12 mouse cellular contexts compared by ENCODE assay signal in the genomic region with DNA sequence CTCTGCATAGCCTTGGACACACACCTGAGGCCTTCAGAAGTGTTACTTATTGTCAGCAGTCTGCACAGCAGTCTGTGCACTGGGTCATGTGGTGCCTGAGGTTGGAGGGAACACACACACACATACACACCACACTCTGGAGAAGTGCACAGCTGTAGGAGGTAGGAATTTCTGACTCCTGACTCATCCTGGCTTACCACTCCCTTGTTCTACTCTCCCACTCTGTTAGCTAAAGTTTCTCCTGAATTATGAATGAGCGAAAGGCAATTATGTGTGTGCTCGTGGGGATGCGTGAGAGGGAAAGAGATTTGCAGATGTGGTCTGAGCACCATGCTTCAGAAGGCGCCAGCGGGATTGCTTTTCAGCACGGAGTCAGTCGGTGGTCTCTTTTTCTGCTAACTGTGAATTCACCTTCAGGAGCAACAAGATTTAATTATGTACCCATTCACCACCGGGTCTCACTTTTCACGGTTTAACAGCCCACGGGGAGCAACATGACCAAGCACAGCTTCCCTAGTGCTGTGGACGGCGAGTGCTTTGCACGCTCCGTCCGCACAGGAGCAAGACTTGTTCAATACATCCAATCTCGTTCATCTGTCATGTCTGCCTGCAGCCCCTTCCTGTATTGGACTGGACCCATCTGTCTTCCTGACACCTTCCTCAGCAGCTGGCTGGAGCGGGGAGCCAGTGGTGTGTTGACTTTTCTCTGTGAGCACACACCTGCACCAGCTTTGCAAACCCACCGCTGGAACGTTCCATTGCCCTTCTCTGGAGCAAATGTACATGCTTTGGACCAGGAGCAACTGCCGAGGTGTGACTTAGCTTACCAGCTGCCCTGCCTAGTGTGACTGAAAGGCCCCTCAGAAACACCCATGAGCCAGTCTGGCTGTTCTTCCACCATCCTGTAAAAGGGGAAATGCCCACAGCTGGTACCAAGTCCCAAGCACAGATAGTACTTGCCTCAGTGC.
A peak's percentile ranks its signal among the peaks of the same experiment; 100 is the strongest.
DNase-seq lines count a peak whose midpoint lies in the region; ATAC-seq and TF ChIP-seq lines count a peak whose summit lies in the region.
"Had no signal": no experiment of that assay in that cellular context is flagged by ENCODE, and none has a peak within 500 bp of the region (broad histone marks: within the 10 kb centered on the region; RNA-seq: fewer than 3 reads in every experiment).

No protein-coding gene starts in this region.

- peaks cover 3% of the 10 kb centered on the region; the same call in 1 of the 2 replicates for H3K27me3 ChIP-seq in heart, embryonic 12.5 days (replicated peaks)
- no peaks in the 10 kb centered on the region for H3K27me3 ChIP-seq in forebrain, postnatal 0 days (ENCODE audit: insufficient read depth, low read length)
- no peaks in the 10 kb centered on the region; the same call in 1 of the 2 replicates for H3K27me3 ChIP-seq in midbrain, embryonic 15.5 days (replicated peaks)
- H3K27me3 ChIP-seq in liver, postnatal 0 days (ENCODE audit: insufficient read depth, low read length): no peaks in the 10 kb centered on the region

- WGBS in heart, embryonic 12.5 days: 60% methylated on average over 20 of the region's 20 CpGs
- 78% methylated on average over 20 of the region's 20 CpGs for WGBS in forebrain, postnatal 0 days
- WGBS in midbrain, embryonic 15.5 days: 56% methylated on average over 20 of the region's 20 CpGs
- 44% methylated on average over 20 of the region's 20 CpGs for WGBS in liver, postnatal 0 days (ENCODE audit: insufficient replicate concordance)

- no peak overlapping the region for H3K4me3 ChIP-seq in heart, embryonic 12.5 days
- no peak overlapping the region for H3K4me3 ChIP-seq in forebrain, postnatal 0 days (ENCODE audit: low read depth, low read length)
- no peak overlapping the region for H3K4me3 ChIP-seq in midbrain, embryonic 15.5 days
- no peak overlapping the region for H3K4me3 ChIP-seq in liver, postnatal 0 days (ENCODE audit: low read depth, low read length)

- H3K36me3 ChIP-seq in heart, embryonic 12.5 days: no peaks in the 10 kb centered on the region
- no peaks in the 10 kb centered on the region for H3K36me3 ChIP-seq in forebrain, postnatal 0 days (ENCODE audit: insufficient read depth)
- 0 out of 2 replicates have a peak, but pooled peaks cover 5% of the 10 kb centered on the region for H3K36me3 ChIP-seq in midbrain, embryonic 15.5 days (replicated peaks)
- no peaks in the 10 kb centered on the region for H3K36me3 ChIP-seq in liver, postnatal 0 days (replicated peaks; ENCODE audit: insufficient read depth, low read length)
- H3K36me3 ChIP-seq: heart, embryonic 15.5 days had no signal

- no peak overlapping the region for H3K9ac ChIP-seq in heart, embryonic 12.5 days
- H3K9ac ChIP-seq in forebrain, postnatal 0 days: no peak overlapping the region
- no peak overlapping the region for H3K9ac ChIP-seq in midbrain, embryonic 15.5 days
- H3K9ac ChIP-seq in liver, postnatal 0 days (replicated peaks): no peak overlapping the region
- H3K9ac ChIP-seq: heart, embryonic 15.5 days had no signal

- TF ChIP-seq CTCF in forebrain, postnatal 0 days (IDR thresholded peaks at IDR 0.05; ENCODE audit: low read depth): no peak
- TF ChIP-seq CTCF in liver, postnatal 0 days (IDR thresholded peaks at IDR 0.05; ENCODE audit: low read depth): no peak

- H3K27ac ChIP-seq in heart, embryonic 12.5 days (ENCODE audit: poor library complexity, severe bottlenecking): no peak overlapping the region
- H3K27ac ChIP-seq in forebrain, postnatal 0 days (ENCODE audit: low read depth, low read length): no peak overlapping the region
- H3K27ac ChIP-seq in midbrain, embryonic 15.5 days: no peak overlapping the region
- H3K27ac ChIP-seq in liver, postnatal 0 days (ENCODE audit: low read depth): no peak overlapping the region
- H3K27ac ChIP-seq: heart, embryonic 15.5 days had no signal

- 0 out of 2 replicates have a peak, but pooled peaks cover 3% of the 10 kb centered on the region for H3K9me3 ChIP-seq in heart, embryonic 12.5 days (replicated peaks)
- H3K9me3 ChIP-seq in forebrain, postnatal 0 days (ENCODE audit: low read length): no peaks in the 10 kb centered on the region
- no peaks in the 10 kb centered on the region for H3K9me3 ChIP-seq in midbrain, embryonic 15.5 days
- no peaks in the 10 kb centered on the region for H3K9me3 ChIP-seq in liver, postnatal 0 days (ENCODE audit: low read length)
- H3K9me3 ChIP-seq: heart, embryonic 15.5 days had no signal

- DNase-seq in heart, postnatal 4 days: no peak
- DNase-seq in MN1 (ENCODE audit: low spot score): peak; percentile 35
- DNase-seq in forebrain, postnatal 0 days: no peak
- DNase-seq in liver, postnatal 0 days: no peak
- DNase-seq in spleen, adult 12 weeks (ENCODE audit: low spot score): no peak
- DNase-seq in gastrocnemius, postnatal 25 days: no peak
- DNase-seq: layer of hippocampus, adult 9-11 months; lung, postnatal 14 days; thymus, postnatal 36 days had no signal

- H3K4me1 ChIP-seq in heart, embryonic 12.5 days (replicated peaks): peaks cover 35% of the 10 kb centered on the region
- H3K4me1 ChIP-seq in forebrain, postnatal 0 days (ENCODE audit: insufficient read depth): no peaks in the 10 kb centered on the region
- peaks cover 18% of the 10 kb centered on the region for H3K4me1 ChIP-seq in midbrain, embryonic 15.5 days
- no peaks in the 10 kb centered on the region for H3K4me1 ChIP-seq in liver, postnatal 0 days (ENCODE audit: insufficient read depth)

- H3K4me2 ChIP-seq in heart, embryonic 12.5 days: peak overlapping the region; percentile 3; the same call in 1 of the 2 replicates
- no peak overlapping the region for H3K4me2 ChIP-seq in forebrain, postnatal 0 days (ENCODE audit: low read depth)
- H3K4me2 ChIP-seq in midbrain, embryonic 15.5 days: no peak overlapping the region
- no peak overlapping the region for H3K4me2 ChIP-seq in liver, postnatal 0 days (ENCODE audit: low read depth, low read length)

- ATAC-seq in heart, embryonic 12.5 days (ENCODE audit: insufficient number of reproducible peaks, low FRiP score): peak; percentile 27; the same call in 1 of the 2 replicates
- ATAC-seq in forebrain, postnatal 0 days: peak; percentile 34; the same call in 1 of the 2 replicates
- peak; percentile 57 for ATAC-seq in midbrain, embryonic 15.5 days (replicated peaks)
- no peak for ATAC-seq in liver, postnatal 0 days

- no peak for TF ChIP-seq EP300 in liver, postnatal 0 days (IDR thresholded peaks at IDR 0.05; ENCODE audit: low read depth)
